Mouse (Mus musculus): ENCODE results near the gene Kank1. TPM values are rescaled to one million over a fixed set of nuclear protein-coding genes. Genes with fewer than 3 reads are reported as not detected.

Kank1 gene
- polyA plus RNA-seq, 1 experiment from 2014 or later: 3.5 TPM

GRCm38 (mm10) chr19:25407887-25408236 lies 171.1 kb downstream of the Kank1 start:
- peak overlapping the region; percentile 46 for H3K4me3 ChIP-seq (replicated peaks)
- DNase-seq (no peak), ATAC-seq (ENCODE audit: low read depth) (no peak)
- H3K27me3 ChIP-seq: peaks cover 36% of the 10 kb centered on the region
- no peaks in the 10 kb centered on the region for H3K4me1 ChIP-seq (replicated peaks)
- 0 out of 2 replicates have a peak overlapping the region, but pooled peaks have one; percentile 22 for H3K9ac ChIP-seq
- WGBS (ENCODE audit: insufficient replicate concordance): 9% methylated on average over 6 of the region's 6 CpGs
- H3K9me3 ChIP-seq (replicated peaks): no peaks in the 10 kb centered on the region
- peaks cover 24% of the 10 kb centered on the region for H3K36me3 ChIP-seq
- peak overlapping the region; percentile 59 for H3K4me2 ChIP-seq
- no peak overlapping the region; the same call in 1 of the 2 replicates for H3K27ac ChIP-seq

- no peak overlapping the region for H3K4me3 ChIP-seq (replicated peaks)
- DNase-seq (no peak), ATAC-seq (ENCODE audit: low read depth) (no peak)
- H3K27ac ChIP-seq: no peak overlapping the region
- no peaks in the 10 kb centered on the region for H3K4me1 ChIP-seq (replicated peaks)
- WGBS (ENCODE audit: insufficient replicate concordance): 69% methylated on average over 9 of the region's 9 CpGs
- no peaks in the 10 kb centered on the region for H3K9me3 ChIP-seq (replicated peaks)
- peaks cover 30% of the 10 kb centered on the region for H3K27me3 ChIP-seq
- H3K4me2 ChIP-seq: no peak overlapping the region
- peaks cover 24% of the 10 kb centered on the region for H3K36me3 ChIP-seq
- no peak overlapping the region for H3K9ac ChIP-seq
Observed at GRCm38 (mm10) chr19:25409239-25409638, 172.5 kb downstream of the Kank1 start.

- Histone ChIP-seq H3K27ac (no peak overlapping the region), H3K4me2 (no peak overlapping the region), H3K27me3 (peaks cover 16% of the 10 kb centered on the region), H3K9me3 (replicated peaks) (no peaks in the 10 kb centered on the region), H3K9ac (no peak overlapping the region), H3K4me1 (replicated peaks) (no peaks in the 10 kb centered on the region), H3K36me3 (peaks cover 24% of the 10 kb centered on the region), H3K4me3 (replicated peaks) (no peak overlapping the region)
- DNase-seq: no peak
- no peak for ATAC-seq (ENCODE audit: low read depth)
- 68% methylated on average over 17 of the region's 17 CpGs for WGBS (ENCODE audit: insufficient replicate concordance)
Observed at GRCm38 (mm10) chr19:25411353-25411752, 174.6 kb downstream of the Kank1 start.

GRCm38 (mm10) chr19:25415448-25415847 lies 178.7 kb downstream of the Kank1 start:
- WGBS (ENCODE audit: insufficient replicate concordance): 56% methylated on average over 5 of the region's 5 CpGs
- H3K4me3 ChIP-seq (replicated peaks): no peak overlapping the region
- H3K9ac ChIP-seq: no peak overlapping the region
- H3K4me1 ChIP-seq (replicated peaks): no peaks in the 10 kb centered on the region
- H3K27me3 ChIP-seq: no peaks in the 10 kb centered on the region
- DNase-seq (no peak), ATAC-seq (ENCODE audit: low read depth) (no peak)
- peaks cover 10% of the 10 kb centered on the region for H3K36me3 ChIP-seq
- H3K9me3 ChIP-seq (replicated peaks): no peaks in the 10 kb centered on the region
- H3K4me2 ChIP-seq: no peak overlapping the region
- no peak overlapping the region for H3K27ac ChIP-seq

- Histone ChIP-seq H3K36me3 (no peaks in the 10 kb centered on the region), H3K27ac (no peak overlapping the region), H3K4me2 (no peak overlapping the region), H3K9ac (no peak overlapping the region), H3K4me3 (replicated peaks) (no peak overlapping the region), H3K9me3 (replicated peaks) (no peaks in the 10 kb centered on the region), H3K4me1 (replicated peaks) (no peaks in the 10 kb centered on the region), H3K27me3 (no peaks in the 10 kb centered on the region)
- WGBS (ENCODE audit: insufficient replicate concordance): 63% methylated on average over 3 of the region's 3 CpGs
- ATAC-seq (ENCODE audit: low read depth) (no peak), DNase-seq (no peak)
Observed at GRCm38 (mm10) chr19:25417671-25418070, 180.9 kb downstream of the Kank1 start.

GRCm38 (mm10) chr19:25419983-25420382 lies 183.2 kb downstream of the Kank1 start:
- no peak for ATAC-seq (ENCODE audit: low read depth)
- Histone ChIP-seq H3K4me1 (replicated peaks) (no peaks in the 10 kb centered on the region), H3K9ac (no peak overlapping the region), H3K27ac (no peak overlapping the region), H3K36me3 (peaks cover 10% of the 10 kb centered on the region; the same call in 1 of the 2 replicates), H3K4me3 (replicated peaks) (no peak overlapping the region), H3K27me3 (no peaks in the 10 kb centered on the region), H3K4me2 (no peak overlapping the region), H3K9me3 (replicated peaks) (no peaks in the 10 kb centered on the region)
- 46% methylated on average over 8 of the region's 8 CpGs for WGBS (ENCODE audit: insufficient replicate concordance)
- DNase-seq: no peak

- H3K4me2 ChIP-seq: no peak overlapping the region
- 55% methylated on average over 7 of the region's 7 CpGs for WGBS (ENCODE audit: insufficient replicate concordance)
- peaks cover 14% of the 10 kb centered on the region; the same call in 1 of the 2 replicates for H3K36me3 ChIP-seq
Observed at GRCm38 (mm10) chr19:25422096-25422495, 185.3 kb downstream of the Kank1 start.

GRCm38 (mm10) chr19:25423371-25423770 lies 186.6 kb downstream of the Kank1 start:
- ATAC-seq (ENCODE audit: low read depth): no peak
- no peak overlapping the region for H3K4me2 ChIP-seq
- DNase-seq: no peak
- H3K27me3 ChIP-seq: no peaks in the 10 kb centered on the region
- no peak overlapping the region for H3K4me3 ChIP-seq (replicated peaks)
- no peaks in the 10 kb centered on the region for H3K9me3 ChIP-seq (replicated peaks)
- H3K9ac ChIP-seq: no peak overlapping the region
- no peak overlapping the region for H3K27ac ChIP-seq
- 72% methylated on average over 5 of the region's 5 CpGs for WGBS (ENCODE audit: insufficient replicate concordance)
- H3K4me1 ChIP-seq (replicated peaks): no peaks in the 10 kb centered on the region
- peaks cover 14% of the 10 kb centered on the region; the same call in 1 of the 2 replicates for H3K36me3 ChIP-seq

More at GRCm38 (mm10) chr19:25422096-25422495, 185.3 kb downstream of the Kank1 start:
- DNase-seq (no peak), ATAC-seq (ENCODE audit: low read depth) (no peak)
- Histone ChIP-seq H3K27ac (no peak overlapping the region), H3K27me3 (no peaks in the 10 kb centered on the region), H3K4me1 (replicated peaks) (no peaks in the 10 kb centered on the region), H3K4me3 (replicated peaks) (no peak overlapping the region), H3K9ac (no peak overlapping the region), H3K9me3 (replicated peaks) (no peaks in the 10 kb centered on the region)

GRCm38 (mm10) chr19:25426431-25426830 lies 189.7 kb downstream of the Kank1 start:
- H3K4me1 ChIP-seq (replicated peaks): no peaks in the 10 kb centered on the region
- DNase-seq: no peak
- H3K4me3 ChIP-seq (replicated peaks): no peak overlapping the region
- H3K4me2 ChIP-seq: no peak overlapping the region
- H3K9me3 ChIP-seq (replicated peaks): no peaks in the 10 kb centered on the region
- peaks cover 18% of the 10 kb centered on the region; the same call in 1 of the 2 replicates for H3K36me3 ChIP-seq
- H3K27ac ChIP-seq: no peak overlapping the region
- WGBS (ENCODE audit: insufficient replicate concordance): 68% methylated on average over 5 of the region's 5 CpGs
- no peak for ATAC-seq (ENCODE audit: low read depth)
- H3K9ac ChIP-seq: no peak overlapping the region
- H3K27me3 ChIP-seq: no peaks in the 10 kb centered on the region

GRCm38 (mm10) chr19:25427886-25428285 lies 191.1 kb downstream of the Kank1 start:
- no peak overlapping the region for H3K4me2 ChIP-seq
- no peak overlapping the region for H3K4me3 ChIP-seq (replicated peaks)
- no peak overlapping the region for H3K27ac ChIP-seq
- DNase-seq (no peak), ATAC-seq (ENCODE audit: low read depth) (no peak)
- no peak overlapping the region for H3K9ac ChIP-seq
- no peaks in the 10 kb centered on the region for H3K27me3 ChIP-seq
- 88% methylated on average over 17 of the region's 17 CpGs for WGBS (ENCODE audit: insufficient replicate concordance)
- no peaks in the 10 kb centered on the region for H3K4me1 ChIP-seq (replicated peaks)
- H3K36me3 ChIP-seq: peaks cover 19% of the 10 kb centered on the region; the same call in 1 of the 2 replicates
- no peaks in the 10 kb centered on the region for H3K9me3 ChIP-seq (replicated peaks)

GRCm38 (mm10) chr19:25428338-25428962 lies 191.7 kb downstream of the Kank1 start:
- DNase-seq (no peak), ATAC-seq (ENCODE audit: low read depth) (no peak)
- no peaks in the 10 kb centered on the region for H3K27me3 ChIP-seq
- H3K36me3 ChIP-seq: peaks cover 23% of the 10 kb centered on the region; the same call in 1 of the 2 replicates
- H3K27ac ChIP-seq: no peak overlapping the region
- WGBS (ENCODE audit: insufficient replicate concordance): 75% methylated on average over 13 of the region's 13 CpGs
- H3K4me1 ChIP-seq (replicated peaks): no peaks in the 10 kb centered on the region
- H3K9ac ChIP-seq: no peak overlapping the region
- H3K4me2 ChIP-seq: no peak overlapping the region
- H3K4me3 ChIP-seq (replicated peaks): no peak overlapping the region
- no peaks in the 10 kb centered on the region for H3K9me3 ChIP-seq (replicated peaks)

GRCm38 (mm10) chr19:25431431-25431830 lies 194.7 kb downstream of the Kank1 start:
- peaks cover 9% of the 10 kb centered on the region; the same call in 1 of the 2 replicates for H3K36me3 ChIP-seq
- H3K9me3 ChIP-seq (replicated peaks): no peaks in the 10 kb centered on the region
- H3K4me2 ChIP-seq: no peak overlapping the region
- DNase-seq (no peak), ATAC-seq (ENCODE audit: low read depth) (no peak)
- peaks cover 7% of the 10 kb centered on the region; the same call in 1 of the 2 replicates for H3K4me1 ChIP-seq (replicated peaks)
- H3K9ac ChIP-seq: no peak overlapping the region
- no peak overlapping the region for H3K4me3 ChIP-seq (replicated peaks)
- H3K27me3 ChIP-seq: no peaks in the 10 kb centered on the region
- H3K27ac ChIP-seq: no peak overlapping the region
- 39% methylated on average over 9 of the region's 9 CpGs for WGBS (ENCODE audit: insufficient replicate concordance)

Measured in liver, embryonic 13.5 days (tissue).